Mouse (Mus musculus): Measurements from ENCODE around the gene Btbd18. TPM values are rescaled to one million over a fixed set of nuclear protein-coding genes. Genes with fewer than 3 reads are reported as not detected.
"Not testable (repeated sequence)": the region's sequence is repeated elsewhere in the genome, so short reads cannot be mapped to it uniquely, and the experiment has no call there.

Gene Btbd18
- polyA plus RNA-seq, 1 experiment: 0.02 TPM

- peaks cover 28% of the 10 kb centered on the region for H3K4me1 ChIP-seq
- H3K9me3 ChIP-seq: no peaks in the 10 kb centered on the region
- H3K27me3 ChIP-seq (replicated peaks): no peaks in the 10 kb centered on the region
- H3K36me3 ChIP-seq (replicated peaks; ENCODE audit: low read length): no peaks in the 10 kb centered on the region
- TF ChIP-seq FLI1 (IDR thresholded peaks at IDR 0.05; ENCODE audit: low read length): no peak
- no peak for TF ChIP-seq GATA1 (IDR thresholded peaks at IDR 0.05; ENCODE audit: borderline replicate concordance, low read length)
- no peak overlapping the region for H3K4me3 ChIP-seq (replicated peaks)
Measured at GRCm38 (mm10) chr2:84666081-84666480, 7.2 kb downstream of the Btbd18 start.

GRCm38 (mm10) chr2:84669828-84670568 is 11.1 kb downstream of the Btbd18 start:
- Histone ChIP-seq H3K27me3 (replicated peaks) (no peaks in the 10 kb centered on the region), H3K9me3 (no peaks in the 10 kb centered on the region), H3K4me1 (peaks cover 29% of the 10 kb centered on the region), H3K4me3 (replicated peaks) (peak overlapping the region; percentile 97), H3K36me3 (replicated peaks; ENCODE audit: low read length) (peaks cover 26% of the 10 kb centered on the region)
- TF ChIP-seq FLI1 (IDR thresholded peaks at IDR 0.05; ENCODE audit: low read length): no peak
- no peak for TF ChIP-seq GATA1 (IDR thresholded peaks at IDR 0.05; ENCODE audit: borderline replicate concordance, low read length)

DNA sequence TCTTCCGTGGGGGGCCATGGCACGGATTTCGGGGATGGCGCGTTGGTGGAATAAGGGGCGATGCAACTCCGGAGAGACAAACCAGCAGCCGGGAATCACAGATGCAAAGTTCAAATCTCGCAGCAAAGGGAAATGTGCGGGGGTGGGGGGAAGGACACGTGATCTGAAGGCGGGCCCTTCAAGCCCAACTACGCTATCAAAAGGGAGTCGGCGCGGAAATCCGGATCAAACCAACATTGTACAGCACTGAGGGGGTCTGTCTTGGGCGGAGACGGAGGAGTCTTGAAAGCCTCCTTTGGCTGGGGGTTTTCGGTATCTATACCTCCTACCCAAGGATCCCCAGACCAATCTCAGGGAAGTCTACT is 11.7 kb downstream of the Btbd18 start, which contains the start of gene Selenoh:
Selenoh (minus strand) TSS at position 202 of the 365 bp plus-strand sequence.
- Histone ChIP-seq H3K36me3 (replicated peaks; ENCODE audit: low read length) (peaks cover 32% of the 10 kb centered on the region), H3K9me3 (no peaks in the 10 kb centered on the region), H3K4me1 (peaks cover 29% of the 10 kb centered on the region), H3K4me3 (replicated peaks) (peak within 1 kb of the TSS; percentile 97), H3K27me3 (replicated peaks) (no peaks in the 10 kb centered on the region)
- TF ChIP-seq FLI1 (IDR thresholded peaks at IDR 0.05; ENCODE audit: low read length) (no peak), GATA1 (IDR thresholded peaks at IDR 0.05; ENCODE audit: borderline replicate concordance, low read length) (no peak)

DNA sequence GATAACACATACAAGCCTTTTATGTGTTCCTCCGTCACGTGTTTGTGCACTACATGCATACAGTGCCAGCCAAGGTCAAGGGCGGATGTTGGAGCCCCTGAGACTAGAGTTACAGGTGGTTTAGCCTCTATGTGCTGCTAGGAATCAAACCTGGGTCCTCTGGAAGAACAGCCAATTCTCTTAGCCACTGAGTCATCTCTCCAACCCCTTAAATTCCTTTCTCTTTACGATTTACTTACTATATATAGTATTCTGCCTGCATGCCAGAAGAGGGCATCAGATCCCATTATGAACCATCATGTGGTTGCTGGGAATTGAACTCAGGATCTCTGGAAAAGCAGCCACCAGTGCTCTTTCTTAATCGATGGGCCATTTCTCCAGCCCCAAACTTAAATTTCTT is 12.7 kb downstream of the Btbd18 start:
- Histone ChIP-seq H3K4me1 (peaks cover 31% of the 10 kb centered on the region), H3K36me3 (replicated peaks; ENCODE audit: low read length) (peaks cover 40% of the 10 kb centered on the region)
- H3K9me3 ChIP-seq; H3K27me3 ChIP-seq (replicated peaks); H3K4me3 ChIP-seq (replicated peaks): not testable (repeated sequence)

DNA sequence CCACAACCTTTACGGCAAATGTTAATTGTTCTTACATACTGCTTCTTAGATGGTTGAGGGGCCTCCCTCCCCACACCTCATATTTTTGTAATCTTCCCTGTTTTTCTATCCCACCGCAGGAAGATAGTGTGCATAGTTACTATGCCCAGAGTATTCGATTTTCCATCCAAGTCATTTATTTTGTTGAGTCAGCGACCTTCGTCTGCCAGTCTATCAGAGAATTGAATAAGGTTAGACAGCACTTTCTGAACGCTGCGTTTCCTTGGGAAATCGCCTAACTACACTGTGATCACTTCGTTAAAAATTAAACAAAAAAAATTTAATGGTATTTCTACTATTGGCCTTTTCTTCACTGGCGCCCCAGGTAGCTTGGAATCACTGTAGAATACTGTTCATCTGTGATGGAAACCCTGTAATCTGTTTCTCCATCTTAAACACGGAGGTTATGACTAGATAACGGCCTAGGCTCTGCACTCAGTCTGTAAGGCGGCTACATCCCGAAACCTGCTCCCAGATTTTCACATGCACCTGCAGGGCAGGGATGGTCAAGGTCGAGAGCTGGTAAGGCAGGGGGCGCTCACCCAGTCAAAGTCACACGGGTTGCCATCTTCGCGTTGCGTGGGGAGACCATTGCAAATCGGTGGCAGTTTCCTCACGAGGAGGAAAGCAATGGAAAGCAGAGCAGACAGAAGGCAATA is 18.5 kb downstream of the Btbd18 start:
- Histone ChIP-seq H3K36me3 (replicated peaks; ENCODE audit: low read length) (peaks cover 47% of the 10 kb centered on the region), H3K9me3 (no peaks in the 10 kb centered on the region), H3K4me1 (peaks cover 31% of the 10 kb centered on the region), H3K4me3 (replicated peaks) (peak overlapping the region; percentile 94), H3K27me3 (replicated peaks) (no peaks in the 10 kb centered on the region)
- TF ChIP-seq FLI1 (IDR thresholded peaks at IDR 0.05; ENCODE audit: low read length) (no peak), GATA1 (IDR thresholded peaks at IDR 0.05; ENCODE audit: borderline replicate concordance, low read length) (no peak)

DNA sequence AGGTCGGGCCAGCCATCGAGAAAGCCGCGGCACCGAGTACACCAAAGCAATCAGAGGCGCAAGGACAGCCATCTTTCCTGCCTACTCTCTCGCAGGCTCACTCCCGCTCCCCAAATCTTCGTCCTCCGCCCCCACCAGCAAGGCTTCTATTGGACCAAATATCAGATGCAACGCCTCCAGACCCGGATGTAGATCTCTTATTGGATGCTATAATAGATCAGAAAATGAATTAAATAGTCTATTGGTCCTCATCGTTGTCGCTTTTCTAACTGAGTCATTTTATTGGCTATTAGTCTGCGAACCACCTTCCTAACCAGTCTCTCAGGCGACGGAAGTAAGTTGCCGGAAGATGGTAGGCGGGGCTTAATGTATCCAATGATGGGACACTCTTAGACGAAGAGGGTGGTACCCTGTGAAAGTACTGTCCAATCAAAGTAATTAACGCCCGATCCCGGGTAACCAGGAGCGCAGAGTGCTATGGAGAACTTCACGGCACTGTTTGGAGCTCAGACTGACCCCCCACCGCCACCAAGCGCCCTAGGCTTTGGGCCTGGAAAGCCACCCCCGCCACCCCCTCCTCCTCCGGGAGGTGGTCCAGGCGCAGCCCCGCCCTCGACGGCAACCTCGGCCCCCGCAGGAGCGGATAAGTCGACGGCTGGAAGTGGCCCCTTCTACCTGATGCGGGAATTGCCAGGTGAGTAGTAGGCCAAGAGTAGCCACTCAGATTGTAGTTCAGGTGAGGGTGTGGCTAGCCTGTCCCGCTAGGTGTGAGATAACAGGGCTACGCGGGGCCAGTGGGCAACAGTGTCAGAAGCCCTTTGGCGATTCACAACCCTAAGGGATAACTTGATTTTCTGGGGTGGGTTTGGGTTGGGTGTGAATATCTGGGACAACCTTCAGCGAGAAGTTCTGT is 19.3 kb downstream of the Btbd18 start, which contains the start of the genes Gm28635 and Med19:
Gm28635 (minus strand) TSS at position 74 of the 913 bp plus-strand sequence.
Med19 (plus strand) TSS at position 435 of the 913 bp plus-strand sequence.
- H3K4me1 ChIP-seq: peaks cover 37% of the 10 kb centered on the region

DNA sequence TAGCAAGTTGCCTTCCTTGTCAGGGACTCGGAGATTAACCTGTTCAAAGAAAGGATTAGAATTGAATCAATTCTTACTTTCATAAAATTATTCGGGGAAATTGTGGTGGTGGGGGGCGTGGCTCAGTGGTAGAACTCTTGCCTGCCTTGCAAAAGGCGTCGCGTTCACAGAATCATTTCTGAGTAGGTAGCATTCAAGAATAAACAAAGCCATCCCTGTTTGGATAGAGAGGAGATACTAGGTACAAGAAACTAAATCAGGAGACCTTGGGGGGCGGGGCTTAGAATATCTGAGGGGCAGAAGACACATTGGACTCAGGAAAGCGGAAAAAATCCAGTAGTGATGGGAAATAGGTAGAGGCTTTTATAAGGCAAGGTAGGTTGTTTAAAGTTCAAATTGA is 20.1 kb downstream of the Btbd18 start, which contains the start of gene Tmx2:
Tmx2 (minus strand) TSS at position 125 of the 400 bp plus-strand sequence.
- Histone ChIP-seq H3K9me3 (no peaks in the 10 kb centered on the region), H3K4me3 (replicated peaks) (peak within 1 kb of the TSS; percentile 100), H3K36me3 (replicated peaks; ENCODE audit: low read length) (peaks cover 43% of the 10 kb centered on the region), H3K27me3 (replicated peaks) (no peaks in the 10 kb centered on the region), H3K4me1 (peaks cover 37% of the 10 kb centered on the region)
- TF ChIP-seq GATA1 (IDR thresholded peaks at IDR 0.05; ENCODE audit: borderline replicate concordance, low read length) (no peak), FLI1 (IDR thresholded peaks at IDR 0.05; ENCODE audit: low read length) (no peak)

More for the DNA sequence above, 19.3 kb downstream of the Btbd18 start, which contains the start of the genes Gm28635 and Med19:
- Histone ChIP-seq H3K36me3 (replicated peaks; ENCODE audit: low read length) (peaks cover 47% of the 10 kb centered on the region), H3K27me3 (replicated peaks) (no peaks in the 10 kb centered on the region), H3K9me3 (no peaks in the 10 kb centered on the region), H3K4me3 (replicated peaks) (peak within 1 kb of the TSS; percentile 100)
- TF ChIP-seq FLI1 (IDR thresholded peaks at IDR 0.05; ENCODE audit: low read length) (no peak), GATA1 (IDR thresholded peaks at IDR 0.05; ENCODE audit: borderline replicate concordance, low read length) (no peak)

GRCm38 (mm10) chr2:84682605-84683183 is 23.8 kb downstream of the Btbd18 start:
- Histone ChIP-seq H3K9me3 (no peaks in the 10 kb centered on the region), H3K4me3 (replicated peaks) (no peak overlapping the region), H3K27me3 (replicated peaks) (no peaks in the 10 kb centered on the region), H3K36me3 (replicated peaks; ENCODE audit: low read length) (peaks cover 55% of the 10 kb centered on the region), H3K4me1 (peaks cover 25% of the 10 kb centered on the region; the same call in 1 of the 2 replicates)
- TF ChIP-seq FLI1 (IDR thresholded peaks at IDR 0.05; ENCODE audit: low read length) (no peak), GATA1 (IDR thresholded peaks at IDR 0.05; ENCODE audit: borderline replicate concordance, low read length) (no peak)

Data from megakaryocyte, embryonic 14.5 days (primary cell).